Mouse (Mus musculus) kidney, embryonic 15.5 days (tissue): Measurements from ENCODE around the gene Prkar1a. TPM values are rescaled to one million over a fixed set of nuclear protein-coding genes. Genes with fewer than 3 reads are reported as not detected.

ENCODE experiments used
- ATAC-seq: fragments of 200-750 bp; cut with Nextera tagmentation; replicated peaks from 2 replicates; pipeline ENCODE4 v1.8.0; 2017; ENCODE audit warnings: moderate TSS enrichment; ENCODE audit not compliant: low FRiP score
- H3K27ac ChIP-seq: fragments of 300-500 bp; sonication (generic); 2 replicates; pipeline ENCODE4 v1.5.1; 2015; ENCODE audit warnings: mild to moderate bottlenecking, inconsistent platforms
- H3K27me3 ChIP-seq: fragments of 300-500 bp; sonication (generic); 2 replicates; pipeline ENCODE4 v1.6.1; 2015; ENCODE audit warnings: inconsistent platforms
- H3K36me3 ChIP-seq: fragments of 300-500 bp; sonication (generic); 2 replicates; pipeline ENCODE4 v1.6.1; 2015; ENCODE audit warnings: inconsistent platforms
- H3K4me1 ChIP-seq: fragments of 300-500 bp; sonication (generic); 2 replicates; pipeline ENCODE4 v1.6.1; 2015; ENCODE audit warnings: inconsistent platforms
- H3K4me2 ChIP-seq: fragments of 300-500 bp; sonication (generic); 2 replicates; pipeline ENCODE4 v1.6.1; 2015; ENCODE audit warnings: moderate library complexity, mild to moderate bottlenecking, inconsistent platforms
- H3K4me3 ChIP-seq: fragments of 300-500 bp; sonication (generic); replicated peaks from 2 replicates; pipeline ENCODE4 v1.5.1; 2015; ENCODE audit warnings: mild to moderate bottlenecking, inconsistent platforms
- H3K9ac ChIP-seq: fragments of 300-500 bp; sonication (generic); 2 replicates; pipeline ENCODE4 v1.6.1; 2015; ENCODE audit warnings: mild to moderate bottlenecking, inconsistent platforms
- H3K9me3 ChIP-seq: fragments of 300-500 bp; sonication (generic); replicated peaks from 2 replicates; pipeline ENCODE4 v1.6.1; 2016; ENCODE audit warnings: inconsistent platforms
- WGBS: fragments of 180-500 bp; shearing (Covaris S2); methylation state at CpG from one replicate; pipeline ENCODE4 v1.1.7; 2015; ENCODE audit warnings: mixed read lengths; 5-methylcytosine and 5-hydroxymethylcytosine counted together
- polyA plus RNA-seq: library from polyadenylated mRNA; unstranded; fragments of >200 nt; fragmentation: Nextera tagmentation; extraction: Ambion mirVana; gene quantifications from 2 replicates; pipeline ENCODE4 v1.2.1, GENCODE M21; 2015

Prkar1a gene
- polyA plus RNA-seq, 1 experiment from 2014 or later = 354 TPM

- H3K27ac ChIP-seq = 0 out of 2 replicates have a peak overlapping the region, but pooled peaks have one; percentile 32
- WGBS = 32% methylated on average over 9 of the region's 9 CpGs
Measured at GRCm38 (mm10) chr11:109703845-109704244, 54.6 kb downstream of the Prkar1a start.

GRCm38 (mm10) chr11:109704311-109705205 lies 55.4 kb downstream of the Prkar1a start:
- Histone ChIP-seq H3K36me3 (no peaks in the 10 kb centered on the region), H3K9ac (no peak overlapping the region), H3K4me3 (no peak overlapping the region), H3K4me1 (peaks cover 19% of the 10 kb centered on the region), H3K9me3 (no peaks in the 10 kb centered on the region), H3K27me3 (no peaks in the 10 kb centered on the region), H3K4me2 (no peak overlapping the region), H3K27ac (0 out of 2 replicates have a peak overlapping the region, but pooled peaks have one; percentile 32)
- 0 out of 2 replicates have a peak, but pooled peaks have one; percentile 16 for ATAC-seq
- WGBS = 66% methylated on average over 22 of the region's 22 CpGs

More at GRCm38 (mm10) chr11:109703845-109704244, 54.6 kb downstream of the Prkar1a start:
- Histone ChIP-seq H3K4me3 (no peak overlapping the region), H3K27me3 (no peaks in the 10 kb centered on the region), H3K9me3 (no peaks in the 10 kb centered on the region), H3K9ac (no peak overlapping the region), H3K4me1 (peaks cover 19% of the 10 kb centered on the region), H3K4me2 (no peak overlapping the region), H3K36me3 (no peaks in the 10 kb centered on the region)
- no peak for ATAC-seq

GRCm38 (mm10) chr11:109705336-109706054 lies 56.3 kb downstream of the Prkar1a start:
- Histone ChIP-seq H3K4me1 (peaks cover 19% of the 10 kb centered on the region), H3K4me2 (no peak overlapping the region), H3K9ac (no peak overlapping the region), H3K27me3 (no peaks in the 10 kb centered on the region), H3K27ac (no peak overlapping the region), H3K4me3 (no peak overlapping the region), H3K36me3 (no peaks in the 10 kb centered on the region), H3K9me3 (no peaks in the 10 kb centered on the region)
- 80% methylated on average over 9 of the region's 9 CpGs for WGBS
- ATAC-seq = no peak

- Histone ChIP-seq H3K27ac (no peak overlapping the region), H3K4me2 (no peak overlapping the region), H3K27me3 (peaks cover 4% of the 10 kb centered on the region; the same call in 1 of the 2 replicates), H3K4me1 (peaks cover 15% of the 10 kb centered on the region), H3K36me3 (no peaks in the 10 kb centered on the region), H3K9ac (no peak overlapping the region), H3K9me3 (no peaks in the 10 kb centered on the region), H3K4me3 (no peak overlapping the region)
- WGBS = 65% methylated on average over 9 of the region's 9 CpGs
- no peak for ATAC-seq
Measured at GRCm38 (mm10) chr11:109706055-109706412, 56.8 kb downstream of the Prkar1a start.

GRCm38 (mm10) chr11:109706586-109706985 lies 57.4 kb downstream of the Prkar1a start:
- no peak overlapping the region for H3K4me3 ChIP-seq
- H3K9me3 ChIP-seq = no peaks in the 10 kb centered on the region
- H3K9ac ChIP-seq = no peak overlapping the region
- H3K27me3 ChIP-seq = peaks cover 4% of the 10 kb centered on the region; the same call in 1 of the 2 replicates
- H3K4me1 ChIP-seq = peaks cover 15% of the 10 kb centered on the region
- H3K4me2 ChIP-seq = no peak overlapping the region
- H3K36me3 ChIP-seq = no peaks in the 10 kb centered on the region
- no peak overlapping the region for H3K27ac ChIP-seq
- no peak for ATAC-seq
- 77% methylated on average over 4 of the region's 4 CpGs for WGBS

- no peak overlapping the region for H3K4me3 ChIP-seq
- H3K36me3 ChIP-seq = no peaks in the 10 kb centered on the region
- WGBS = 76% methylated on average over 3 of the region's 3 CpGs
- no peak overlapping the region for H3K27ac ChIP-seq
- H3K27me3 ChIP-seq = peaks cover 4% of the 10 kb centered on the region; the same call in 1 of the 2 replicates
- peaks cover 13% of the 10 kb centered on the region for H3K4me1 ChIP-seq
- H3K9me3 ChIP-seq = no peaks in the 10 kb centered on the region
- no peak overlapping the region for H3K4me2 ChIP-seq
- H3K9ac ChIP-seq = no peak overlapping the region
- no peak for ATAC-seq
Measured at GRCm38 (mm10) chr11:109707442-109707841, 58.2 kb downstream of the Prkar1a start.

GRCm38 (mm10) chr11:109708786-109709185 lies 59.6 kb downstream of the Prkar1a start:
- H3K27me3 ChIP-seq = peaks cover 4% of the 10 kb centered on the region; the same call in 1 of the 2 replicates
- ATAC-seq = no peak
- no peak overlapping the region for H3K4me2 ChIP-seq
- H3K27ac ChIP-seq = no peak overlapping the region
- H3K4me1 ChIP-seq = peaks cover 12% of the 10 kb centered on the region
- no peaks in the 10 kb centered on the region for H3K9me3 ChIP-seq
- no peaks in the 10 kb centered on the region for H3K36me3 ChIP-seq
- H3K4me3 ChIP-seq = no peak overlapping the region
- 89% methylated on average over 4 of the region's 4 CpGs for WGBS
- H3K9ac ChIP-seq = no peak overlapping the region

- H3K9ac ChIP-seq = no peak overlapping the region
- H3K27ac ChIP-seq = no peak overlapping the region
- H3K4me3 ChIP-seq = no peak overlapping the region
- WGBS = 86% methylated on average over 5 of the region's 5 CpGs
- no peaks in the 10 kb centered on the region for H3K9me3 ChIP-seq
- ATAC-seq = no peak
- H3K36me3 ChIP-seq = no peaks in the 10 kb centered on the region
- peaks cover 4% of the 10 kb centered on the region; the same call in 1 of the 2 replicates for H3K27me3 ChIP-seq
- H3K4me1 ChIP-seq = peaks cover 7% of the 10 kb centered on the region
- H3K4me2 ChIP-seq = no peak overlapping the region
Measured at GRCm38 (mm10) chr11:109709501-109709900, 60.3 kb downstream of the Prkar1a start.

GRCm38 (mm10) chr11:109714341-109715247 lies 65.4 kb downstream of the Prkar1a start:
- no peak for ATAC-seq
- no peak overlapping the region for H3K27ac ChIP-seq
- 78% methylated on average over 17 of the region's 17 CpGs for WGBS
- no peak overlapping the region for H3K9ac ChIP-seq
- H3K9me3 ChIP-seq = no peaks in the 10 kb centered on the region
- H3K27me3 ChIP-seq = peaks cover 13% of the 10 kb centered on the region; the same call in 1 of the 2 replicates
- H3K4me2 ChIP-seq = no peak overlapping the region
- no peaks in the 10 kb centered on the region; the same call in 1 of the 2 replicates for H3K4me1 ChIP-seq
- H3K4me3 ChIP-seq = no peak overlapping the region
- H3K36me3 ChIP-seq = no peaks in the 10 kb centered on the region

GRCm38 (mm10) chr11:109715311-109715781 lies 66.1 kb downstream of the Prkar1a start:
- no peak overlapping the region for H3K4me3 ChIP-seq
- H3K4me1 ChIP-seq = no peaks in the 10 kb centered on the region; the same call in 1 of the 2 replicates
- H3K27me3 ChIP-seq = peaks cover 18% of the 10 kb centered on the region; the same call in 1 of the 2 replicates
- no peak for ATAC-seq
- no peak overlapping the region for H3K9ac ChIP-seq
- no peak overlapping the region for H3K27ac ChIP-seq
- H3K4me2 ChIP-seq = no peak overlapping the region
- H3K9me3 ChIP-seq = no peaks in the 10 kb centered on the region
- H3K36me3 ChIP-seq = no peaks in the 10 kb centered on the region
- WGBS = 91% methylated on average over 12 of the region's 12 CpGs

- no peak overlapping the region for H3K27ac ChIP-seq
- peaks cover 24% of the 10 kb centered on the region for H3K27me3 ChIP-seq
- no peaks in the 10 kb centered on the region for H3K9me3 ChIP-seq
- no peak overlapping the region for H3K9ac ChIP-seq
- no peak overlapping the region for H3K4me2 ChIP-seq
- ATAC-seq = no peak
- peaks cover 15% of the 10 kb centered on the region for H3K4me1 ChIP-seq
- H3K36me3 ChIP-seq = no peaks in the 10 kb centered on the region
- 71% methylated on average over 7 of the region's 7 CpGs for WGBS
- H3K4me3 ChIP-seq = no peak overlapping the region
Measured at GRCm38 (mm10) chr11:109716981-109717380, 67.8 kb downstream of the Prkar1a start.
